29 mouse cellular contexts compared by ENCODE assay signal in genomic region chr2:156987316-156987715, GRCm38 (mm10). TPM values are rescaled to one million over a fixed set of nuclear protein-coding genes. Genes with fewer than 3 reads are reported as not detected.
A peak's percentile ranks its signal among the peaks of the same experiment; 100 is the strongest.
DNase-seq lines count a peak whose midpoint lies in the region; ATAC-seq and TF ChIP-seq lines count a peak whose summit lies in the region.
"Had no signal": no experiment of that assay in that cellular context is flagged by ENCODE, and none has a peak within 500 bp of the region (broad histone marks: within the 10 kb centered on the region; RNA-seq: fewer than 3 reads in every experiment).

No protein-coding gene starts in this region.

- H3K9me3 ChIP-seq in heart, embryonic 10.5 days = no peaks in the 10 kb centered on the region
- H3K9me3 ChIP-seq in midbrain, embryonic 13.5 days = no peaks in the 10 kb centered on the region
- no peaks in the 10 kb centered on the region for H3K9me3 ChIP-seq in midbrain, embryonic 14.5 days (ENCODE audit: control insufficient read depth, low read length)
- H3K9me3 ChIP-seq: embryonic facial prominence, embryonic 13.5 days; embryonic facial prominence, embryonic 15.5 days; forebrain, embryonic 10.5 days; forebrain, embryonic 12.5 days; G1E had no signal

- intact Hi-C loops in heart, adult 2 months (cut with DNase I) = no loop called here

- TF ChIP-seq POLR2A in cerebellum, adult 2 months (IDR thresholded peaks at IDR 0.05; ENCODE audit: borderline replicate concordance, insufficient read depth, low read length) = no peak
- TF ChIP-seq POLR2A in heart, adult 2 months (IDR thresholded peaks at IDR 0.05; ENCODE audit: insufficient read depth, low read depth, low read length) = no peak

- no peak overlapping the region for H3K9ac ChIP-seq in heart, adult 2 months (ENCODE audit: low read depth, low read length)
- H3K9ac ChIP-seq in midbrain, embryonic 13.5 days (replicated peaks) = 0 out of 2 replicates have a peak overlapping the region, but pooled peaks have one; percentile 23
- H3K9ac ChIP-seq in midbrain, embryonic 14.5 days (replicated peaks; ENCODE audit: low read length) = no peak overlapping the region
- H3K9ac ChIP-seq: embryonic facial prominence, embryonic 13.5 days; embryonic facial prominence, embryonic 15.5 days; forebrain, embryonic 12.5 days had no signal

- no peak for TF ChIP-seq EP300 in heart, adult 2 months (IDR thresholded peaks at IDR 0.05; ENCODE audit: insufficient read depth, low read depth, low read length)

- no peak for TF ChIP-seq CTCF in cerebellum, adult 2 months (IDR thresholded peaks at IDR 0.05; ENCODE audit: borderline replicate concordance, insufficient read depth, low read depth, low read length)
- TF ChIP-seq CTCF in heart, adult 2 months (IDR thresholded peaks at IDR 0.05) = no peak
- no peak for TF ChIP-seq CTCF in layer of hippocampus, adult 2 months (conservative IDR thresholded peaks at IDR 0.05)

- peaks cover 2% of the 10 kb centered on the region for H3K79me2 ChIP-seq in heart, adult 2 months (replicated peaks; ENCODE audit: control insufficient read depth, insufficient read depth, low read length)

- 12% methylated on average over 3 of the region's 3 CpGs for WGBS in cerebellum, adult 2 months
- 51% methylated on average over 3 of the region's 3 CpGs for WGBS in heart, embryonic 10.5 days
- WGBS in heart, adult 2 months = 61% methylated on average over 3 of the region's 3 CpGs
- WGBS in midbrain, embryonic 13.5 days = 87% methylated on average over 3 of the region's 3 CpGs
- WGBS in midbrain, embryonic 14.5 days = 91% methylated on average over 3 of the region's 3 CpGs

- no peak overlapping the region for H3K4me2 ChIP-seq in midbrain, embryonic 13.5 days (replicated peaks)
- no peak overlapping the region for H3K4me2 ChIP-seq in midbrain, embryonic 14.5 days (ENCODE audit: low read length)
- H3K4me2 ChIP-seq: embryonic facial prominence, embryonic 13.5 days; embryonic facial prominence, embryonic 15.5 days; forebrain, embryonic 12.5 days had no signal

- no peaks in the 10 kb centered on the region for H3K36me3 ChIP-seq in heart, embryonic 10.5 days
- peaks cover 7% of the 10 kb centered on the region for H3K36me3 ChIP-seq in heart, adult 2 months (ENCODE audit: control insufficient read depth, insufficient read depth, low read length)
- no peaks in the 10 kb centered on the region for H3K36me3 ChIP-seq in midbrain, embryonic 13.5 days
- H3K36me3 ChIP-seq in midbrain, embryonic 14.5 days (ENCODE audit: control insufficient read depth, insufficient read depth, low read length) = no peaks in the 10 kb centered on the region
- H3K36me3 ChIP-seq: embryonic facial prominence, embryonic 13.5 days; embryonic facial prominence, embryonic 15.5 days; forebrain, embryonic 10.5 days; forebrain, embryonic 12.5 days had no signal

- no peak for DNase-seq in cerebellum, adult 2 months
- no peak for DNase-seq in cerebellum, postnatal 25 days
- DNase-seq in heart, embryonic 10.5 days (ENCODE audit: low spot score) = peak; percentile 67
- no peak for DNase-seq in heart, adult 2 months
- no peak for DNase-seq in layer of hippocampus, adult 2 months (ENCODE audit: low spot score in 2 of 2)
- no peak for DNase-seq in layer of hippocampus, adult 11-12 months (ENCODE audit: low spot score)
- no peak for DNase-seq in midbrain, embryonic 14.5 days
- DNase-seq: adrenal gland, adult 8-10 months; adrenal gland, postnatal 14 days; adrenal gland, postnatal 36 days; B cell, adult 2 months; cerebellum, adult 11-12 months; cerebellum, adult 8-10 months; cerebellum, adult 9-11 months; cerebellum, postnatal 14 days; embryo, embryonic 11 days; forebrain, postnatal 0 days had no signal

- no peak for ATAC-seq in midbrain, embryonic 13.5 days
- ATAC-seq in midbrain, embryonic 14.5 days (ENCODE audit: low FRiP score, low TSS enrichment) = no peak
- ATAC-seq: activated CD4-positive, CD25-positive, alpha-beta regulatory T cell, adult 4 months; CD4-positive, CD25-positive, alpha-beta regulatory T cell, adult 4 months; forebrain, embryonic 14.5 days; forebrain, postnatal 0 days; Patski had no signal

- no peak overlapping the region for H3K27ac ChIP-seq in cerebellum, adult 2 months (ENCODE audit: insufficient read depth, low read length)
- H3K27ac ChIP-seq in heart, embryonic 10.5 days = no peak overlapping the region
- no peak overlapping the region for H3K27ac ChIP-seq in heart, adult 2 months
- H3K27ac ChIP-seq in layer of hippocampus, adult 2 months = peak overlapping the region; percentile 18; the same call in 1 of the 2 replicates
- H3K27ac ChIP-seq in midbrain, embryonic 13.5 days = no peak overlapping the region
- H3K27ac ChIP-seq in midbrain, embryonic 14.5 days (replicated peaks; ENCODE audit: low read depth, low read length) = no peak overlapping the region
- H3K27ac ChIP-seq: embryonic facial prominence, embryonic 13.5 days; embryonic facial prominence, embryonic 15.5 days; forebrain, embryonic 10.5 days; forebrain, embryonic 12.5 days had no signal

- peaks cover 11% of the 10 kb centered on the region; the same call in 1 of the 2 replicates for H3K4me1 ChIP-seq in cerebellum, adult 2 months (ENCODE audit: control insufficient read depth, insufficient read depth, low read length)
- peaks cover 30% of the 10 kb centered on the region for H3K4me1 ChIP-seq in heart, embryonic 10.5 days
- H3K4me1 ChIP-seq in heart, adult 2 months (ENCODE audit: control insufficient read depth, insufficient read depth, low read length) = peaks cover 4% of the 10 kb centered on the region; the same call in 1 of the 2 replicates
- peaks cover 17% of the 10 kb centered on the region for H3K4me1 ChIP-seq in midbrain, embryonic 13.5 days (replicated peaks)
- H3K4me1 ChIP-seq in midbrain, embryonic 14.5 days (ENCODE audit: control insufficient read depth, insufficient read depth, low read length) = peaks cover 10% of the 10 kb centered on the region

- H3K4me3 ChIP-seq in cerebellum, adult 2 months (replicated peaks; ENCODE audit: insufficient read depth, low read depth, low read length) = peak overlapping the region; percentile 24
- H3K4me3 ChIP-seq in heart, embryonic 10.5 days = no peak overlapping the region
- H3K4me3 ChIP-seq in heart, adult 2 months = no peak overlapping the region
- H3K4me3 ChIP-seq in layer of hippocampus, adult 2 months = no peak overlapping the region
- H3K4me3 ChIP-seq in midbrain, embryonic 13.5 days (replicated peaks) = no peak overlapping the region
- H3K4me3 ChIP-seq in midbrain, embryonic 14.5 days (replicated peaks; ENCODE audit: low read depth, low read length) = no peak overlapping the region
- H3K4me3 ChIP-seq: embryonic facial prominence, embryonic 13.5 days; embryonic facial prominence, embryonic 15.5 days; erythroblast, embryonic 14.5 days; forebrain, embryonic 10.5 days; forebrain, embryonic 12.5 days had no signal

- no peaks in the 10 kb centered on the region for H3K27me3 ChIP-seq in cerebellum, adult 2 months (ENCODE audit: control insufficient read depth, insufficient read depth, low read length)
- no peaks in the 10 kb centered on the region for H3K27me3 ChIP-seq in heart, embryonic 10.5 days (ENCODE audit: insufficient read depth, poor library complexity, severe bottlenecking)
- no peaks in the 10 kb centered on the region for H3K27me3 ChIP-seq in heart, adult 2 months (ENCODE audit: control insufficient read depth, insufficient read depth, low read length)
- no peaks in the 10 kb centered on the region for H3K27me3 ChIP-seq in midbrain, embryonic 13.5 days
- H3K27me3 ChIP-seq in midbrain, embryonic 14.5 days (ENCODE audit: control insufficient read depth, insufficient read depth, low read length) = no peaks in the 10 kb centered on the region
- H3K27me3 ChIP-seq: CH12.LX; embryonic facial prominence, embryonic 13.5 days; embryonic facial prominence, embryonic 15.5 days; forebrain, embryonic 12.5 days; Patski had no signal

RNA-seq across cellular contexts. Expression of gene Ndrg3, which starts 4.5 kb away (rescaled TPM):
- 782 and 861 TPM in 2 replicates for polyA plus RNA-seq in cerebellum, adult 2 months (2012; rRNA removed)
- 42.1 and 46.2 TPM in 2 replicates for polyA plus RNA-seq in heart, embryonic 10.5 days (2016; fragmentation: Nextera tagmentation; extraction: Ambion mirVana)
- total RNA-seq in heart, adult 2 months (2021) = 10 to 100 TPM; 19.8 to 23.6 TPM
- polyA plus RNA-seq in heart, adult 2 months (2012; rRNA removed) = 21.5 and 33.5 TPM in 2 replicates
- total RNA-seq in layer of hippocampus, adult 2 months (2021) = 100 to 1,000 TPM; 416 to 430 TPM
- polyA plus RNA-seq in midbrain, embryonic 13.5 days (2015; fragmentation: Nextera tagmentation; extraction: Ambion mirVana) = 81.4 and 81.6 TPM in 2 replicates
- polyA plus RNA-seq in midbrain, embryonic 14.5 days (2014; fragmentation: Nextera tagmentation; extraction: Ambion mirVana) = 99.3 and 105 TPM in 2 replicates

RNA-seq across cellular contexts. Expression of gene Dsn1, which starts 19.6 kb away (rescaled TPM):
- 4.6 and 4.8 TPM in 2 replicates for polyA plus RNA-seq in cerebellum, adult 2 months (2012; rRNA removed)
- 43.7 and 44.0 TPM in 2 replicates for polyA plus RNA-seq in heart, embryonic 10.5 days (2016; fragmentation: Nextera tagmentation; extraction: Ambion mirVana)
- 1 to 10 TPM; 1.3 to 1.8 TPM for total RNA-seq in heart, adult 2 months (2021)
- 0.70 and 2.0 TPM in 2 replicates for polyA plus RNA-seq in heart, adult 2 months (2012; rRNA removed)
- 1 to 10 TPM; 2.8 to 3.7 TPM for total RNA-seq in layer of hippocampus, adult 2 months (2021)
- polyA plus RNA-seq in midbrain, embryonic 13.5 days (2015; fragmentation: Nextera tagmentation; extraction: Ambion mirVana) = 18.0 and 18.7 TPM in 2 replicates
- 7.6 and 13.7 TPM in 2 replicates for polyA plus RNA-seq in midbrain, embryonic 14.5 days (2014; fragmentation: Nextera tagmentation; extraction: Ambion mirVana)
